Mouse (Mus musculus) kidney, postnatal 25 days (tissue): Measurements from ENCODE around the gene Ifnar1.
"Not testable (repeated sequence)": the region's sequence is repeated elsewhere in the genome, so short reads cannot be mapped to it uniquely, and the experiment has no call there.

ENCODE experiments used
- DNase-seq, 2 experiments: peaks; one replicate each; pipeline ENCODE4 v3.0.0; 2021; ENCODE audit warnings: mixed read lengths in 2 of 2

Gene Ifnar1

DNA sequence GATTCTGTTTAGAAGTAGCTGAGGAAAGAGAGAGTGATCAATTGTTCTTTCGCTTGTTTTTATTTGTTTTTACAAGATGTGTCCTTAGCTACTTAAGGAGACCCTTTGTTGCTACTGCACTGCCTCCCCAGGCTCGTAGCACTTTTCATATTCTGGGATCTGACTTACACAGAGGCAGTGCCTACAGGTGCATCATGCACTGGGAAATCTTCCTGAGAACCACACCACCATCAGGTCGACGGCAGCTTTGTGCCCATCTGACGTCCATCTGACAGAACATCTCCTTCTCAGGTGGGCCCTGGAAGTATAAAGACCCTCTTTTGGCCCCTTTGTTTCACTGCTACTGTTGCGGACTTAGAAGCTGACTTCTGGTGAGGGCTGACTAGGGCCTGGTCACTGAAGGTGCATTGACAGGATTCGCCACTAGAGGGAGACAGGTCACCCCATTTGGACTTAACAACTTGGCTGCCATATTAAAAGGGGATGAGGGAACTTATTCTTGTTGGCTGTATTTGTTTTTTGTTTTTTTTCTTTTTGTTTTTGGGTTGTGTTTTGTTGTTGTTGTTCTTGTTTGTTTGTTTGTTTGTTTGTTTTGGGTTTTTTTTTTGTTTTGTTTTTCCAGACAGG is 27.2 kb downstream of the Ifnar1 start:
- peak; percentile 77 to 91 for DNase-seq

GRCm38 (mm10) chr16:91513099-91513498 is 28.1 kb downstream of the Ifnar1 start:
- no peak for DNase-seq

GRCm38 (mm10) chr16:91517020-91517419 is 32.0 kb downstream of the Ifnar1 start:
- DNase-seq: no peak

DNA sequence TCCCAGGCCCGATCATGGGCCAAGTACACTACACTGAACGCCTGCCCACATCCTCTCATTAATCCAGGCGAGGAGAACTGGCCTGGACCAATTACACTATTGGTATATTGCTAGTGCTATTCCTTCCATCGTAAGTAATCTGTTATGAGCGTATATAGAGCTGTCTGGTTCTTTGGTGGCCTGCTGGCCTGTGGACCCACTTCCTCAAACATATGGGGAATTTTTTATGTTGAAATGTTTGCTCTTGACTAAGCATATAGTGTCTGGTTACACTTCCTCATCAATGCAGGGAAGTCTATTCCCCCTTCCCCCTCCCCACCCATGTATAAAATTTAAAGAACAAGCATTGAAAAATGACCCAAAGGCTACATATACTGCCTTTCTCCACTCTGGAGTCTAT is 37.0 kb downstream of the Ifnar1 start:
- DNase-seq: no peak

- no peak for DNase-seq
Measured at GRCm38 (mm10) chr16:91522479-91523309, 37.7 kb downstream of the Ifnar1 start.

GRCm38 (mm10) chr16:91524206-91524605 is 39.2 kb downstream of the Ifnar1 start:
- DNase-seq: no peak

GRCm38 (mm10) chr16:91526274-91526673 is 41.2 kb downstream of the Ifnar1 start:
- no peak for DNase-seq

DNA sequence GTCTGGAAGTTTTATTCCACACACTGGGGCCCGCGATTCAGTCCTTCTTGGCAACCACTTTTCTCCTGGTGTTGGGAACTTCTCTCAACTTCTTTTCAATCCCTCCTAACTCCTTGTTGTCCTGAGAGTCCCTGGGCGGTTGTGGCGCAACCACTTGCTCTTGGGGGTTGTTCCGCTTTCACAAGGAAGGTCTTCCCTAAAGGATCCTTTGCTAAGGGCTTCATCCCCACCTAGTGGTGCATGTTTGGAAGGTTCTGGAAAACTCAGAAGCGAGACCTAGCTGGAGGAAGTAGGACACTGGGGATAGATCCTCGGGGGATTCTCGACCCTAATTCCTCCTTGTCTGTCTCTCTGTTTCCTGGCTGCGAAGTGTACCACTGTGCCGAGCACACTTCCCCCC is 42.0 kb downstream of the Ifnar1 start:
- peak; percentile 49 to 53 for DNase-seq

DNA sequence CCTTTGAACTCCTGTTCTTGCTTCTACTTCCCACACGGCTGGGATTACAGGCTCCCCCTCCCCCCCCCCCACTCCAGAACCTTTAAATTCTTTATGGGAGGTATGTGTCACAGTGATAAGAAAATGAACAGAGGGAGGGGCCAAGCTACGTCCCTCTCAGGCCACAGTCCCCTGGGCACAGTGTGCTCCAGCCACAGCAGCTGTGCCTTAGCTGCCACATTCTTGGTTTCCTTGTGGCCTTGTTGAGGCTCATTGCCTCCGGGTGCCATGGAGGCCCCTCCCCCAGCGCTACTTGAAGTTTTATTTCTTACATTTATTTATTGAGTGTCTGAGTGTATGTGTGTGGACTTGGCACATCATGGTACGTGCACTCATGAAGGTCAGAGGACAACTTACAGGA is 42.5 kb downstream of the Ifnar1 start:
- DNase-seq: no peak

DNA sequence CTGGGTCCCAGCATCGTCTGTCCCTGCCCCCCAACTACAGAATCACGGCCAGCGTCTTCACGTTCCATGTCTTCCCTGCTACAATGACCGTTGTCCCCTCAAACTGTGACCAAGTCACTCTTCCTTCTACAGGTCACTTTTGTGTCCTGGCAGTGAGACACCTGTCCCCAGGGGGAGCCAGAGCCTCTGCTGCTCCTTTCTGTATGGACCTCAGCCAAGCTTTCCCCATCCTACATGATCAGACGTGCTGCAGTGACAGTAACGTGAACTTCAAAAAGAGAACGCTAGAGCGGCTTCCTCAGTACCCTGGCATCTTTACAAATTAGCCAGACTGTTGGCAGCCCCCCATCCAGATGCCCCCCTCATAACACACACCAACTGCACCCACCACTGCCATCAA is 43.5 kb downstream of the Ifnar1 start:
- DNase-seq: no peak

DNA sequence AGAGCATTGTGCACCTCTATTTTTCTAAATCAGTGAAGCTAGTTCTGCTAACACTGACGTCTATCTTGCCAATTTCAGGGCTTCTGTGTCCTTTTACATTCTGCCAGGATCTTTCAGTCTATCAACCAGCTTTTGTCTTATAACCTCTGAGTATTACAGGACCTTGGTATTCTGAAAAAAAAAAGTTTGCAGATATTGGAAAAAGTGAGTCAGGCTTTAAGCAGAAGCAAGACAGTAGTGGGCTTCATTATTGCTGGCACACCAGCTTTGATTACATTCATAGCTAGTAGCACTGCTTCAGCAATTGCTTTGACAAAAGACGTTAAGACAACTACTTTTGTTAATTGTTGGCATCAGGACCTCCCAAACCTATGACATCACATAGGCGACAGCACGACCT is 45.8 kb downstream of the Ifnar1 start:
- DNase-seq: not testable (repeated sequence)

DNA sequence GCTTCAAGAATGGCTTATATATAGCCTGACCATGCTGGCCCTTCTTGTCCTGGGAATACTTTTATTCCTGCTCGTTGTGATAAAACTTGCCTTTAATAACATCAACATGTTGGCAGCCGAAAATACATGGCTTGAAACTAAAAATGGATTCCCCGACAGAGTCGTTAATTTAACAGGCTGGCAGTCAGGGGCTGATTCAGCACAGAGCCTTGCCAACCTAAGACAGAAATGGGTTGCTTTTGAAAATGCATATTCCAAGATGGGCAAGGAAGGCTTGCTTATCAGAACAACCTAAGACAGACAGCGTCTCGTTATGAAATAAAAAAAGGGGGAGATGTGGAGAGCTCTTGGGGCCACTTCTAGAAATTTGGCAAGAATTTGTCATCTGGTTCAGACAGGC is 46.8 kb downstream of the Ifnar1 start:
- no peak for DNase-seq

GRCm38 (mm10) chr16:91532429-91532828 is 47.4 kb downstream of the Ifnar1 start:
- DNase-seq: no peak

DNA sequence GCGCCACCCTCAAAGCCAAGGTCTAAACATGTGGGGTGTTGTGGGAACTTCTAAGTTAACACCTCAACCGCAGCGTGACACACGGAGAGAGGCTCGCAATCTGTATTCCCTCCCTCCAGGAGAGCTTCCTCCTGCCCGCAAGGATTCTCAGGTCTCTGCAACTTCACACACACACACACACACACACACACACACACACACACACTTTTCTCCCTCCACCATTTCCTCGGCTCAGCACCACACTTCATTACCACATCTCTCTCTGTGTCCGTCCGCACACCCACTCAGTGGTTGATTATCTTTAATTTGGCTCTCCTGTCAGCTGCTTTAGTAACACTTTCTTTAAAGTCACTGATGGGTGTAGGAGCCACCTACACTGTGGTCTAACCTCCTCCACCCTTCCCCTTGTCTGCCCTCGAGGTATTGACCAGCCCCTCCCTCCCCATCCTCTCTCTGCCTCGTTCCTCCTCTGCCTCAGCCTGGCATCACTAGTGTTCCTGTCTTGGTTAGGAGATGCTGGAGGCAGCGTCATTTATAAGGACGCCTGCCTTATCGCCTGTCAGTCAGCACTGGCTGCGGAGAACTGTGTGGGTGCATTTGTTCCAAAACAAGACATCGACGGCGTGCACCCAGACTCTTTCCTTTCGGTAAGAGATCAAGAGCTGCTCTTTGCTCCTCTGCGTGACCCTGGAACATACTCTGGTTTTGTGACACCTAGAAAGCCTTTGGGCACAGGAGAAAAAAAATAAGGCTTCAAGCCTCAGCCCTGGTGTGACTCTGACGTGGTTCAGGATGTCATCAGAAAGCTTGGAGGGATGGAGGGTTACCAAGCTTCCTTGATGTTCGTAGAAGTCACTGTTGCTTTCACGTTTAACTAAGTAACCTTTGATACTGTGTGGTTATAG is 48.3 kb downstream of the Ifnar1 start:
- no peak for DNase-seq

- peak; percentile 49 to 54 for DNase-seq
Measured at GRCm38 (mm10) chr16:91534477-91534876, 49.4 kb downstream of the Ifnar1 start.

GRCm38 (mm10) chr16:91534888-91535287 is 49.9 kb downstream of the Ifnar1 start:
- no peak for DNase-seq

GRCm38 (mm10) chr16:91536372-91536771 is 51.3 kb downstream of the Ifnar1 start:
- DNase-seq: no peak

DNA sequence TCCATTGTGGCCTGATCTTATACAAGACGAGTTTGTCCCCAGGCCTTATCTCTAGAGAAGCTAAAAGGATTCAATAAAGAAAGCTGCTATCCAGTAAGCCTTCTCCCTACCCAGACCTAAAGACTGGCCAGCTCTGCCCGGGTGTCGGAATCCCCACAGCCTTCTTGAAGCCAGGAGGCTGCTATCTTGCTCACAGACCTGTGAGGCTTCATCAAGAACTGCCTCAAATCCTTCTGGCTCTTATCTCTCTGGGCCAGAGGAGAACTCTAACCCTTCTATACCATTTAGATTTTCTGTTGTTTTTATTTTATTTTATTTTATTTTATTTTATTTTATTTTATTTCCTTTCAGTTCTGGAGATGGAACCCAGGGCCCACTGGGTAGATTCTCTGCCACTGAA is 52.0 kb downstream of the Ifnar1 start:
- no peak for DNase-seq

DNA sequence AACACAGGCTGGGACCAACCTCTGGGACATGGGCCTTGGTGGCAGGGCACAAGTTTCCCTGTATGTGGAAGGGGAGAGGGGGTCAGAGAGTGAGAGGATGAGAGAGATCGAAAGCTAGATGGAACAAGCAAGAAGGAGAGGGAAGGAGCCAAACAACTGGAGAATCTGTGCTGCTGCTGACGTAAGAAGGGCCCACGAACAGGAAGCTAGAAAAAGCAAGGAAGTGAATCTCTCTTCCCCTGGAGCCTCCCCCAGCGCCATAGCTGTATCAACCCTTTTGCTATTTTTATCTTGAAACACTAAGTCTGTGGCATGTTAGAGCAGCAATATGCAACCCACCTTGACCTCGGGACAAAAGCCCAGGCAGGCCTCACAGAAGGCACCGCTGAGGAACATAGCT is 53.0 kb downstream of the Ifnar1 start:
- DNase-seq: no peak

- DNase-seq: no peak
Measured at GRCm38 (mm10) chr16:91538513-91538912, 53.5 kb downstream of the Ifnar1 start.

DNA sequence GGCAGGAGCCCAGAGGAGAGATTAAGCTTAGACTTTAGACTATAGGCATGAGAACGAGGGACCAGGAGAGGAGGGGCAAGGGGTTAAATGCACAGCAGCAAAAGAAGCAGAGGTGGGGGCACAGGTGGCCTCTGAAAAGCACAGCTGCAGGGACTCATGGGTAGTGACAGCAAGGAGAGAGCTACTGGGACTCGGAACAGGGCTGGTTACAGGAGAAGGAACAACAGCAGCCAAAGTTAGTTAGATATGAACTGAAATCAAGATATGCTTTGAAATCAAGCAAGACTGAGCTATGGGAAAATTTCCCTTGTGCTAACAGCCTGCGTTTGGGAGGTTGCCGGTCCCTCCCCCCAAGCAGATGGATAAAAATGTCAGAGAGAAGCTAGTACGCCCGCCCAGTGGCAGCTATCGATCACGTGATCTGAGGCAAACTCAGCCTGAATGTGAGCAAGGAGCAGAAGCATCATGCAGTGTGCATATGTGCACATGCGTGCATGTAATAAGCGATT is 56.6 kb downstream of the Ifnar1 start:
- no peak for DNase-seq

- DNase-seq: no peak
Measured at GRCm38 (mm10) chr16:91543619-91544018, 58.6 kb downstream of the Ifnar1 start.

- DNase-seq: peak; percentile 33 to 57
Measured at GRCm38 (mm10) chr16:91545597-91546281, 60.7 kb downstream of the Ifnar1 start.
